Mouse (Mus musculus): ENCODE results near the gene Nat8f2. TPM values are rescaled to one million over a fixed set of nuclear protein-coding genes. Genes with fewer than 3 reads are reported as not detected.
"Not testable (repeated sequence)": the region's sequence is repeated elsewhere in the genome, so short reads cannot be mapped to it uniquely, and the experiment has no call there.

Nat8f2 gene
- polyA plus RNA-seq, 1 experiment from 2014 or later, result not detected

DNA sequence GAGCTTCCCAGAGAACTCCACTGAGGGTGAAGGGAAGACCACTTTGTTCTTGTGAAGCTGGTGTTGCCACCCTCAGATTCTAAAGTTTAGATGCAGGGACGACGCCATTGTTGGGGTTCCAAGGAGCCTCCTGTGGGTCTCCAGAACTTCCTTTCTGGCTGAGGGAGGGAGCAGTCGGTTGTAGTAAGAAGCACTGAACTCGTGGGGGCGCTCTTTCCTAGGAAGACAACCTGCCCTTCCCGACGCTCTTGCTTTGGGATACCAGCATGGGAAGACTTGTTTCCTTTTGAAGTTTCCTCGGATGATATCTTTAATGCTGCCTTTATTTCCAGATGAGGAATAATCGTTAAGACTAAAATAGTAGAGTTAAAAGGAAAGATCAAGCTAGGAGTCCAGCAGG is 32.1 kb downstream of the Nat8f2 start:
- H3K27ac ChIP-seq (replicated peaks); H3K9me3 ChIP-seq; H3K27me3 ChIP-seq; H3K36me3 ChIP-seq; H3K4me3 ChIP-seq; H3K4me1 ChIP-seq; ATAC-seq (replicated peaks); H3K9ac ChIP-seq (replicated peaks); H3K4me2 ChIP-seq (replicated peaks): not testable (repeated sequence)
- 14% methylated on average over 9 of the region's 9 CpGs for WGBS

DNA sequence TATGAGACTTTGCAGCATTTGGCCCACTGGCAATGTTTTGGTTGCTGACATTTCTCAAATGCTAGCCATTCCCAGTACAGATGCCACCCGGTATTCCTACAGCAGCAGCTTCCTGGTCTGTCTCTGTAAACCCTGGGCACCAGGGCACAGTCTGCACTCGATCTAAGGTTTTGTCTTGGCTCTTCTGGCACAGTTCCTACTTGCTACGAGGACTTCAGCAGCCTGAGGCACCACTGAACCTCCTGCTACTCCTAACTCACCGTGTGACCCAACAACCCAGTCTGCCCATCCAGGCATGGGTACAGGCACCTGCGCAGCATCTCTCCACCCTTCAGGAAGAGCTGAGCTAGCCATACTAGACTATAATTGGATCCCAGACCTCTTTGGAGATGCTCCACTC is 32.9 kb downstream of the Nat8f2 start:
- not testable (repeated sequence) for H3K9me3 ChIP-seq; H3K4me1 ChIP-seq; ATAC-seq (replicated peaks); H3K36me3 ChIP-seq; H3K27me3 ChIP-seq; H3K4me2 ChIP-seq (replicated peaks); H3K4me3 ChIP-seq; H3K9ac ChIP-seq (replicated peaks); H3K27ac ChIP-seq (replicated peaks)
- 73% methylated on average over 5 of the region's 5 CpGs for WGBS

DNA sequence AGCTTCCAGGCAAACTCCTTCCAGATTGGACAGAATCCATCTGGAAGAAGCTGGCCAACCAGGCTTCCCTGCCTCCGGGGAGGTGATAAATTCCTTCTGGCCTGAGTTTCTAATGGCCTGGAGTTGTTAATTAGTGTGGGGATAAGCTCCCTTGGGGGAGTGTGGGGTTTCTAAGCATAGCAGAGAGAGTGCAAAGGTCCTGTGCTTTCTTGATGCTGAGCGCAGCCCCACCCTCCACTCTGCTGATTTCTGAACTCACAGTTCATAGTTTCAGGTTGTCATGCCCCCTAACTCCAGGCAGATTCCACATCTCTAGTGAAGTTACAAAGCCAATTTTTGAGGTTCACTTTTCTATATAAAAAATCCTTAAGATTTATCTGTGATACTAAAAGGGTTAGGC is 33.9 kb downstream of the Nat8f2 start:
- WGBS, result 65% methylated on average over 1 of the region's 2 CpGs
- H3K36me3 ChIP-seq; H3K9ac ChIP-seq (replicated peaks); H3K27me3 ChIP-seq; H3K4me1 ChIP-seq; H3K9me3 ChIP-seq; H3K4me3 ChIP-seq; ATAC-seq (replicated peaks); H3K4me2 ChIP-seq (replicated peaks); H3K27ac ChIP-seq (replicated peaks): not testable (repeated sequence)

DNA sequence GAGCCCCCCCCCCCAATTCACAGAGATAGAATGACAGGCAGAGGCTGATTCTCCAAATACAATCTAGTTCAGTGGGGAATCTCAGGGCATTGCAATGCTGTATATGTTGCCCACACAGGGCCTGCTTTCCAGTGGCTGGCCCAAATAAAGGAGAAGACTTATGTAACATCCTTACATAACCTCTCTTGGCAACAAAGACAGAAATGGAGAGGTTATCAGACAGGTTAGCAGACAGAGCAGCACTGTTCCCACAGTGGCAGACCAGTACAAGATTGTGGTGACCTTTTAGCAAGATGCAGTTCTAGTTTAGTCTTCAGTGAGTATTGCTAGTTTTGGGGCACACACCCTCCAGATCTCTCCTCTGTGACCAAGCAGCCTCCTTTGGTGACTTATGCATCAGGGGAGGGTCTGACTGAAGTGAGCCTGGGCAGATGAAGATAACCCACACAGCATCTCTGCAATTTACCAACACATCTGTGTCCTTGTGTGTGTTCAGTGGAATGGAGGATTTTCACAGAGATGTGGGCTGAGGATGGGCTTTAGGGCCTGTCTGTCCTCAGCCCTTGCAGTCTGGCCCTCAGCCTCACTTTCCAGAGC is 34.4 kb downstream of the Nat8f2 start:
- H3K36me3 ChIP-seq; H3K27me3 ChIP-seq; H3K27ac ChIP-seq (replicated peaks); H3K4me1 ChIP-seq; ATAC-seq (replicated peaks); H3K9me3 ChIP-seq; H3K9ac ChIP-seq (replicated peaks); H3K4me3 ChIP-seq; H3K4me2 ChIP-seq (replicated peaks): not testable (repeated sequence)

DNA sequence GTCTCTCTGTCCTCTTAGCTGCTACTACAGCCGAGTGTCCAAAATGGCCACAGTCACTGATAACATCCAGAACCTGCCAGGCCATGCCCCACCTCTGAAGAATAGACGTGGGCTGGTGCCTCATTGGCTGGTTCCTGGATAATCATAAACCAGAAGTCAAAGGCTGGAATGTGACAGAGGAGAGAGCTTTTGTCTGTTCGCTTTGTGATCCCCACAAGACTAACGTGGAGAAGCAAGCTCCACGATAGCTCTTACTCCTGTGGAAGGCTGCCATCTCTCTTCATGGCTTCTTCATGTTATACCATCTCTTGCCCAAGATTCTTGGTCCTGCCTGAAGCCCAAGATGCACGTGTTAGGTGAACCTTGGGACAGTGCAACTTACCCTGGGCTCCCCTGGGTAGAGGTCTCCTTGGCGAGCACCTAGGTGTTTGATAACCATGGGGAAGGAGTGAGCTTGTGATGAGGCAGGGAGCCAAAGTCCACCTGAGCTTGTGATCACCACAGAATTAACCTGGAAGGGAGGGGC is 37.1 kb downstream of the Nat8f2 start, which contains the start of gene Nat8:
Gene Nat8, minus strand, starts transcription at position 287 of the 526 bp plus-strand sequence.
- 84% methylated on average over 7 of the region's 7 CpGs for WGBS
- Histone ChIP-seq H3K27ac (replicated peaks) (no peak within 1 kb of the TSS), H3K9me3 (no peaks in the 10 kb centered on the region), H3K4me1 (no peaks in the 10 kb centered on the region), H3K27me3 (no peaks in the 10 kb centered on the region), H3K9ac (replicated peaks) (no peak within 1 kb of the TSS), H3K4me3 (no peak within 1 kb of the TSS), H3K4me2 (replicated peaks) (no peak within 1 kb of the TSS), H3K36me3 (no peaks in the 10 kb centered on the region)
- no peak for ATAC-seq (replicated peaks)

DNA sequence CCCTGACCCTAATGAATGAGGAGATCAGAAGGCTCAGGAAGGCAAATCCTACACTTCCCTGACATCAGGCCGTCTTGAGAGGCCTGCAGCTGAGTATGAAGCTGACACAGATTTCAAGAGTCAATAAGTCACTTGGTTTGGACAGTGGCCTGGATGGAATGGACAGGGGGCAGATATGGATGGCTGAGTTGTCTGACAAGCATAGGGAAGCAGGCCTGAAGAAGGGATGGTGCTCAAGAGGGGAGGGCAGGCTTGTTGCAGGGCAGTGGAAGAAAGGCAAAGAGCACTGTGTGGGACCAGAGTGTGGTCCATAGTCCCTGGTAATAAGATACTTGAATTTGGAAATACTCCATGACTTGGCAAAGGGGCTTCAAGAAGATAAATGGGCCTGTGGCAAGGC is 39.5 kb downstream of the Nat8f2 start:
- no peaks in the 10 kb centered on the region for H3K36me3 ChIP-seq
- H3K27me3 ChIP-seq, result no peaks in the 10 kb centered on the region
- H3K9me3 ChIP-seq, result no peaks in the 10 kb centered on the region
- no peak overlapping the region for H3K4me2 ChIP-seq (replicated peaks)
- no peak overlapping the region for H3K9ac ChIP-seq (replicated peaks)
- ATAC-seq (replicated peaks), result no peak
- H3K27ac ChIP-seq (replicated peaks), result no peak overlapping the region
- WGBS, result 60% methylated on average over 1 of the region's 1 CpGs
- no peaks in the 10 kb centered on the region for H3K4me1 ChIP-seq
- H3K4me3 ChIP-seq, result no peak overlapping the region

DNA sequence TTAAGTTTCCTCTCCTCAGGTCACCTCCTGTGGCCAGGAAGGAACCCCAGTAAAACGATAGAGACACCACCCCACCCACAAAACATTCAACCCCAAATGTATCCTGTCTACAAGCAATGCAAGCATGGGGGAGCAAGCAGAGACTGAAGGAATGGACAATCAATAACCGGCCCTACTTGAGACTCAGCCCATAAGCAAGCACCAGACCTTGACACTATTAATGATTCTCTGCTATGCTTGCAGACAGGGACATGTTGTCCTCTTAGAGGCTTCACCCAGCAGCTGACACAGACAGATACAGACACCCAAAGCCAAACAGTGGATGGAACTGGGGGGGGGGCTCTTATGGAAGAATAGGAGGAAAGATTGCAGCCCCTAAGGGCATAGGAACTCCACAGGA is 43.1 kb downstream of the Nat8f2 start:
- H3K4me1 ChIP-seq, result no peaks in the 10 kb centered on the region
- no peaks in the 10 kb centered on the region for H3K27me3 ChIP-seq
- no peak for ATAC-seq (replicated peaks)
- H3K4me2 ChIP-seq (replicated peaks), result no peak overlapping the region
- no peaks in the 10 kb centered on the region for H3K36me3 ChIP-seq
- H3K9me3 ChIP-seq, result no peaks in the 10 kb centered on the region
- H3K4me3 ChIP-seq, result no peak overlapping the region
- no peak overlapping the region for H3K9ac ChIP-seq (replicated peaks)
- H3K27ac ChIP-seq (replicated peaks), result no peak overlapping the region
- 88% methylated on average over 2 of the region's 2 CpGs for WGBS

DNA sequence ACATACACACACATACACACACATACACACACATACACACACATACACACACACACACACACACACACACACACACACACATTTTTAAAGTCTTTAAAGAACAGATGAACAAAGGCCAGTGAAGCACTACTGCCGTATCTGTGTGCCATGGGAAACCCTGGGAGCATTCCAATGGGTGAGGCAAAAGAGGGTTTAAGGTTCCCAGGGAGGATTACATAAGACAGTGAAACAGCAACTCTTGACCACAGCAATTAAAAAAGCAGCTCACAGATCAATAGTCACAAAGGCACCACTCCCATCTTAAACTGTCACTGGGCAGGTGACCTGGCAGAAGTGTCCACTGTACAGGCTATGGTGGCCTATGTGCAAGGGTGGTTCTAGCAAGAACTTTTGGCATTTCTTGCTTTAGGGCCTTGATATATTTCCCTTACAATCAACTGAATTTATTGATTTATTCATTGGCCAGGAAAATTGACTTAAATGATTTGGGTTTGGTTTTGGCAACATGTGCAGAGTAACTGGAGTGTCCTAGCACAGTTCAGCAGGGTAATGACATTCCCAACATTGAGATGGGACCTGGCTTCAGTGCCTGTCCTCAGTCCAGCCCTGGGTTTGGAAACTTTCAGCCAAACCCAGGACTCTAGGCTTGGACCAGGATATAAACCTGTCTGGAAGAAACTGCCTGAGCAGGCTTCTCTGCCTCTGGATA is 45.4 kb downstream of the Nat8f2 start:
- no peak for ATAC-seq (replicated peaks)
- WGBS, result 74% methylated on average over 1 of the region's 1 CpGs
- H3K4me3 ChIP-seq, result no peak overlapping the region
- H3K27me3 ChIP-seq, result no peaks in the 10 kb centered on the region
- no peaks in the 10 kb centered on the region for H3K4me1 ChIP-seq
- H3K4me2 ChIP-seq (replicated peaks), result no peak overlapping the region
- no peak overlapping the region for H3K27ac ChIP-seq (replicated peaks)
- H3K9ac ChIP-seq (replicated peaks), result no peak overlapping the region
- H3K9me3 ChIP-seq, result no peaks in the 10 kb centered on the region
- no peaks in the 10 kb centered on the region for H3K36me3 ChIP-seq

DNA sequence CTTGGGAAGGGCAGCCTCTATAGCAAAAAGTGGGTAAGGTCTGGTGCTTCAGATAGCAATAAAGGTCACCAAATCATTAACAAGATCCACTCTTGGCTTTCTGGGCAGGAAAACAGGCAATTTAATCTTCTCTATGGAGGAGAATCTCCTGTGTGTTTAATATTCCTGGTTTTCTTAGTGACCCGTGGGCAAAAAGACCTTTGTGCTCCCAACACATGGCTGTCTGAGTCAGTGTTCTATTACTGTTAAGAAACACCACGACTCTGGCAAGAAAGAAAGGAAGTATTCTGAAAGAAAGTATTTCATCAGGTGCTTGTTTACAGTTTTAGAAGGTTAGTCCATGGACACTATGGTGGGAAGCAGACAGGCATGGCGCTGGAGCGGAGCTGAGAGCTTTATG is 46.7 kb downstream of the Nat8f2 start:
- Histone ChIP-seq H3K27me3 (no peaks in the 10 kb centered on the region), H3K4me1 (no peaks in the 10 kb centered on the region), H3K9ac (replicated peaks) (no peak overlapping the region), H3K27ac (replicated peaks) (no peak overlapping the region), H3K4me3 (no peak overlapping the region), H3K36me3 (no peaks in the 10 kb centered on the region), H3K9me3 (no peaks in the 10 kb centered on the region), H3K4me2 (replicated peaks) (no peak overlapping the region)
- WGBS, result 82% methylated on average over 4 of the region's 4 CpGs
- no peak for ATAC-seq (replicated peaks)

DNA sequence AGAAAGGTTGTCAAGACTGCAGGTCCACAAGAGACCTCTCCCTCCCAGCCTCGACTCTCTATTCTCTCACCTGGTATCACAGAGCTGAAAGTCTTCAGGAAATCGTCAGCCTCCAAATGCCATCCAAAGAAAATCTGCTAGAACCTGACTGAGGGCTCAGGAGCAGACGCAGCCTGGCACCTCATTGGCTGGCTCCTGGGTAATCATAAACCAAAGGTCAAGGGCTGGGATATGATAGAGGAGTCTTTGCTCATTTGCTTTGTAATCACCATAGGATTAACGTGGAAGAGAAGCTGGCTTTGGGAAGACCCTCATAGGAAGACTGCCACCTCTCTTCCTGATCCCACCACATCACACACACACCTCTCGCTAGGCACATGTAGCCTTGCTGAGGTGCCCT is 48.1 kb downstream of the Nat8f2 start, which contains the start of the genes Nat8f6 and Nat8f5:
Gene Nat8f6, minus strand, starts transcription at position 118 of the 400 bp plus-strand sequence.
Gene Nat8f5, minus strand, starts transcription at position 136 of the 400 bp plus-strand sequence.
- no peak within 1 kb of the TSS for H3K4me3 ChIP-seq
- H3K27me3 ChIP-seq, result no peaks in the 10 kb centered on the region
- no peak within 1 kb of the TSS for H3K4me2 ChIP-seq (replicated peaks)
- H3K4me1 ChIP-seq, result no peaks in the 10 kb centered on the region
- no peak within 1 kb of the TSS for H3K27ac ChIP-seq (replicated peaks)
- H3K9me3 ChIP-seq, result no peaks in the 10 kb centered on the region
- 85% methylated on average over 5 of the region's 5 CpGs for WGBS
- H3K9ac ChIP-seq (replicated peaks), result no peak within 1 kb of the TSS
- ATAC-seq (replicated peaks), result no peak
- no peaks in the 10 kb centered on the region for H3K36me3 ChIP-seq

DNA sequence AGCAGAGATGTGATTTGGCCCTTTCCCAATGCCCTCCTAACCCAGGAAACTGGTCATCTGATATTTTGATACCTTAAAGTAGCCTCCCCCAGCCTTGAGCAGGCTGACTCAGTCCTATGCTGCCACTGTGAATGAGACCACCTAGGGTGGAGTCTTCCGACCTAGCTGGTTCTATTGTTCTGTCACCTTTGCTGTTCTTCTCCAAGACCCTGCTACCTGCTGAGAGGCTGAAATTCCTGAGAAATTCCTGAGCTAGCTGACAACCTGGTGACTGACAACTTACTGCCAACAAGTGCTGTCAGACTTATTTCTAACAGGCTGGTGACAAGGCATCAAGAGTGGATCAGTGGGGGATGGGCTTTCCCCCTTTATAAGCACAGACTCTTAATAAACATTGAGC is 50.6 kb downstream of the Nat8f2 start:
- H3K4me3 ChIP-seq, result no peak overlapping the region
- H3K9ac ChIP-seq (replicated peaks), result no peak overlapping the region
- no peaks in the 10 kb centered on the region for H3K36me3 ChIP-seq
- H3K27ac ChIP-seq (replicated peaks), result no peak overlapping the region
- H3K4me1 ChIP-seq, result no peaks in the 10 kb centered on the region
- no peaks in the 10 kb centered on the region for H3K27me3 ChIP-seq
- H3K4me2 ChIP-seq (replicated peaks), result no peak overlapping the region
- no peaks in the 10 kb centered on the region for H3K9me3 ChIP-seq
- no peak for ATAC-seq (replicated peaks)
- 27% methylated on average over 1 of the region's 1 CpGs for WGBS
